Mouse (Mus musculus): ENCODE measurements around the gene Slc9a4.
"Not testable (repeated sequence)": the region's sequence is repeated elsewhere in the genome, so short reads cannot be mapped to it uniquely, and the experiment has no call there.

The Slc9a4 gene

DNA sequence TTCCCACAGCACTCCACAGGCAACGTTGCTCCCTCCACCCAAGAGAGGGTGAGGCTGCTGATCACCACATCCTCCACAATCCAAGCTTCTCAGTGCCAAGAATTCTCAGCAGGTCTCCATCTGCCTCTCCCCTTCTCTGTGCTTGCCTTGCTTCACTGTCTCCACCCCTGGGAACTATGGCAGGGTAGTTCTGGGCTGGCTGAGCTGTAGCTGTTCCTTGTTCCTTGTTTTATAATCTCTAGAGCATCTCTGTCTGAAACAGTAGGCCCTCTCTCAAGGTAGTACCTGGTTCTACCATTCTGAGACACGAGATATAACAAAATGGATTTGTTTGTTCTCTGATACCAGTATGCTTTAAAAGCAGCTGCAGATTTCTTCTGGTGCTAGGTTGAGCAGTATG lies 68.4 kb downstream of the Slc9a4 start:
- no peak for DNase-seq (ENCODE audit: inconsistent age in 2 of 2, low spot score in 1 of 2)

GRCm38 (mm10) chr1:40650803-40651497 lies 71.1 kb downstream of the Slc9a4 start:
- no peak for DNase-seq (ENCODE audit: inconsistent age in 2 of 2, low spot score in 1 of 2)

- no peak for DNase-seq (ENCODE audit: inconsistent age in 2 of 2, low spot score in 1 of 2)
Measured at GRCm38 (mm10) chr1:40657035-40657434, 77.2 kb downstream of the Slc9a4 start.

DNA sequence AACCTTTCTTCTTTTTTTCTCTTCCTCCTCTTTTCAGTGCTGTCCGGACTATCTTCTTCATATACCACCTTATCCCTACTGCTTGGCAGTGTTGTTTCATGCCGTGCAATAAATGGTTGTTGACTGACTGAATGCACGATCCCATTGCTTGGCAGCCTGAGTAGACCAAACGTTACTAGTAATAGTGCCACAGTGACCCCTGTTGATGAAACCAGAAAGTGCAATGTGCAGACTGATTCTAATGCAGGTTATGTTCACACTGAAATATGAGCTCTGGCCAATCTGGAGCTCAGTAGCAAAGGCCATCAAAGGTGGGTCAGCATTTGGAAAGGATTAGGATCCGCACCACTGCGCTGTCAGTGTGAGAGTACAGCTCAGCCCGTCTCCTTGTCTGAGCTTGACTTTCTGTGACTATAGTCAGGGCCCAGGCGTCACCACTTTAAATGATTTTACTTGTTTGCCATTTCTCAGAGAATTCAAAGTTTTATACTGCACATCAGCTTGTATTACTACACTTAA lies 78.2 kb downstream of the Slc9a4 start:
- peak; percentile 12 to 84 for DNase-seq (ENCODE audit: inconsistent age in 2 of 2, low spot score in 1 of 2)

DNA sequence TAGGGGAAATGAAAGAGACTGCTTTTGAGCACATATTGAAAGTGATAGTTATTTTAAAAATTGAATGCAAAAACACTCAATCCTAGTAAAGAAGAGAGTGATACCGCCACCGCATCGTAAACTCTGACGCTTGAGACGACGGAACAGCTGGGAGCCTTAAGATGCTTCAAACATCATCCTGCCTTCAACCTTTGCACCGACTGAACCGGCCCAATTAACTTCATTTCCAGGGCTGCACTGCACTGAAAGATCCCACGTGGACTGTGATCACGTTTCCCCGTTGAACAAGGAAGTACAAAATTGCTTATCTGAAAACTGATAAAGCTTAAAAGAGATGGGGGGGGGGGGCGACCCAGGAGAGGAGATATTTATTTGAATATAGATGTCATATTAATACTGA lies 79.1 kb downstream of the Slc9a4 start:
- no peak for DNase-seq (ENCODE audit: inconsistent age in 2 of 2, low spot score in 1 of 2)

GRCm38 (mm10) chr1:40659496-40659895 lies 79.6 kb downstream of the Slc9a4 start:
- no peak for DNase-seq (ENCODE audit: inconsistent age in 2 of 2, low spot score in 1 of 2)

DNA sequence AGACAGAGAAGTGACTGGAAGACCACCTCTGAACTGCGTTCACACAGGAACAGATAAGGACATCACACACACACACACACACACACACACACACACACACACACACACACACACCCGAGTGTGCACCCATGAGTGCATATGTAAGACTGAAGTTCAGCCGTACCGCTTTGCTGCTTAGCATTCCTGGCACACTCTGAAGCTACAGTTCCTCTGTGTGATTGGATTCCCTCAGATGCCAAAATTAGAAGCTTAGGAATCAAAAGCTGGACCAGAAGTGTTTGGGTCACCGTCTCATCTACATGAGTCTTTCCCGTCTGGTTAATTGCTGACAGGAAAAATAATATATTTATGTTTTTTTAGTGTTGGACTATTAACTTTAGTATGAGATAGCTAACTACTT lies 81.0 kb downstream of the Slc9a4 start:
- DNase-seq (ENCODE audit: inconsistent age in 2 of 2, low spot score in 1 of 2) = no peak

DNA sequence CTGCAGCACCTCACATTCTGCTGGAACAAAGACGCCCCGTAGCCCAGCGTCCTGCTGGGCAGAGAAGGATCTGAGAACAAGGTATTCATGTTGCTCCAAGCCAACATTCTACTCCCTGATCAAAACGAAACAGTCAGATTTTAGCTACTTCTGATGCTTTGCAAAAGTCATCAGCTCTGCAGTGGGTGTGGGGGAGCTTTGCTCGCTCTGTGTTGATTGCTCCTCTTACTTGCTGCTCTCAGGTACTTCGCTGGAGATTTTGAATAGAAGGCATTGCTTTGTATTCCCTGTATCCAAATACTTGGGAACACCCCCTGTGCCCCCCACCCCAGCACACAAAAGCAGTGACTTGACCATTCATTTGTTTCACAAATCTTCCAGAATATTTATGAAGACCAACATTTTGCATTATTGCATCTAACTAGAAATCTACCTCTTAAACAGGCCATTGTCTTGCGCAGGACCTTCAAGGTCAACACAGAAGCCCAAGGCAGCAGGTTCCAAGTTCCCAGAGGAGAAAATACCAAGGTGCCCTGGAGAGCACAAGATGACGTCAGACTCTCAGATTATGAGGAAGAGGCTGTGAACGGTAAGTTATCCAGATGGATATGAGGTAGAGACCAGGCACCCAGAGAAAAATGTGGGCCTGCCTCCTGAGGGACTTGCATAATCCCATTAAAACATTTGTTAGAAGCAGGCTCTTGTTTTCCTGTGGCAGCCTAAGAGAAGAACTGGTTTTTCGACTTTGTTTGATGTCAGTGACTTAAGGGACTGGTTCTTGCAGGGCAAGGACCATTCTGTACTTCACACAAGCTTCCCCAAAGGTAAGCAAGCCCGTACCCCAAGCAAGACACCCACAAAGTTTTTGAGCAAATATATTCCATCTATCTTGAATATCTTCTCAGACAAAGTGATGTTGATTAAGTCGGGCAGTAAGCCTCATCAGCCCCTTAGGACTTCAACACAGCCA lies 85.8 kb downstream of the Slc9a4 start:
- no peak for DNase-seq (ENCODE audit: inconsistent age in 2 of 2, low spot score in 1 of 2)

- not testable (repeated sequence) for DNase-seq (ENCODE audit: inconsistent age in 2 of 2, low spot score in 1 of 2)
Measured at GRCm38 (mm10) chr1:40667442-40667841, 87.6 kb downstream of the Slc9a4 start.

DNA sequence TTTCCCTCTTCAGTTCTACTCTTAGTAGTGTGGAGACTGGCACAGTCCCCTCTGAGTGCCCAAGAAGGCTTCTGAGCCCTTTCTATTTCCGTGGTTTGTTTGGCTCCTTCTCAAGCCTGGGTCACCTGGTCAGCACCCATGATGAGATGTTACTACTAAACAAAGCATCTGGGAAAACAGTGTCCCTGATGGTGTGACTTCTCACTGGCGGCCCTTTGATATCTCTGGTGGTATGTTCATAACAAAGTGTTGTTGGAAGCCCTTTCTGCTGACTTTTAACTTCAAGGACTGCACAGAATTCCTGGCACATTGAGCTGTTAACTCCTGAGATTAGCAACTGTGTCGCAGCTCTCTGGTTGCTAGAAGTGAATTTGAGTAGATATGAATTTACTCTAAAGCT lies 90.1 kb downstream of the Slc9a4 start:
- DNase-seq (ENCODE audit: inconsistent age in 2 of 2, low spot score in 1 of 2) = no peak

- no peak for DNase-seq (ENCODE audit: inconsistent age in 2 of 2, low spot score in 1 of 2)
Measured at GRCm38 (mm10) chr1:40671490-40671889, 91.6 kb downstream of the Slc9a4 start.

DNA sequence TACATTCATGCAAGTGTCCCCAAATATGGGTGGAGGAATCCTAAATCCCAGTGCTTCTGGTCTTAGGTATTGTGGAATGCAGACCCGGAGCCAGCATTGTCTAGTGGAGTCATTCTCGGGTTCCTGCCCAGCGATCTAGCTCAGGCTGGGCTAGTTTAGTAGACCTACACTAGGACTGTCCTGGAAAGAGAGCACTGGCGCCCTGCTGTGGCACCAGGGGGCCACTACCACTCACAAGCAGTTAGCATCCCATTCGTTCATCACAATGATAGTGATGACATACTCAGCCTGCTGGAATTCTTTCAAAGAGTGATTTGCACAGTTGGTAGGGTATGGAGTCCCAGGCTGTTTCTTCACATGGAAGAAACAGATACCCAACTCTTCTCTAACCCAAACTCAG lies 97.4 kb downstream of the Slc9a4 start:
- no peak for DNase-seq (ENCODE audit: inconsistent age in 2 of 2, low spot score in 1 of 2)

All from adrenal gland, adult (tissue).